Mouse (Mus musculus) forebrain, embryonic 12.5 days (tissue): ENCODE measurements around the gene Vps13d. TPM values are rescaled to one million over a fixed set of nuclear protein-coding genes. Genes with fewer than 3 reads are reported as not detected.

Source experiments
- ATAC-seq: fragments of 200-750 bp; cut with Nextera tagmentation; 2 replicates; pipeline ENCODE4 v1.8.0; 2017; ENCODE audit warnings: moderate TSS enrichment; ENCODE audit not compliant: low FRiP score
- H3K27ac ChIP-seq: fragments of 300-500 bp; sonication (generic); 2 replicates; pipeline ENCODE4 v1.5.1; 2016; ENCODE audit warnings: mild to moderate bottlenecking
- H3K27me3 ChIP-seq: fragments of 300-500 bp; sonication (generic); 2 replicates; pipeline ENCODE4 v1.6.1; 2016; ENCODE audit warnings: mild to moderate bottlenecking
- H3K36me3 ChIP-seq: fragments of 300-500 bp; sonication (generic); replicated peaks from 2 replicates; pipeline ENCODE4 v1.6.1; 2016; ENCODE audit warnings: mild to moderate bottlenecking
- H3K4me1 ChIP-seq: fragments of 300-500 bp; sonication (generic); 2 replicates; pipeline ENCODE4 v1.6.1; 2016
- H3K4me2 ChIP-seq: fragments of 300-500 bp; sonication (generic); 2 replicates; pipeline ENCODE4 v1.6.1; 2016; ENCODE audit warnings: mild to moderate bottlenecking, moderate library complexity
- H3K4me3 ChIP-seq: fragments of 300-500 bp; sonication (generic); replicated peaks from 2 replicates; pipeline ENCODE4 v1.5.1; 2016; ENCODE audit warnings: mild to moderate bottlenecking
- H3K9ac ChIP-seq: fragments of 300-500 bp; sonication (generic); 2 replicates; pipeline ENCODE4 v1.6.1; 2016; ENCODE audit warnings: mild to moderate bottlenecking
- H3K9me3 ChIP-seq: fragments of 300-500 bp; sonication (generic); 2 replicates; pipeline ENCODE4 v1.6.1; 2016
- WGBS: fragments of 180-500 bp; shearing (Covaris S2); methylation state at CpG from one replicate; pipeline ENCODE4 v1.1.7; 2016; 5-methylcytosine and 5-hydroxymethylcytosine counted together
- polyA plus RNA-seq: library from polyadenylated mRNA; unstranded; fragments of >200 nt; fragmentation: Nextera tagmentation; extraction: Ambion mirVana; gene quantifications from 2 replicates; pipeline ENCODE4 v1.2.1, GENCODE M21; 2016

Gene Vps13d
- polyA plus RNA-seq, 1 experiment from 2014 or later = 5.7 TPM

DNA sequence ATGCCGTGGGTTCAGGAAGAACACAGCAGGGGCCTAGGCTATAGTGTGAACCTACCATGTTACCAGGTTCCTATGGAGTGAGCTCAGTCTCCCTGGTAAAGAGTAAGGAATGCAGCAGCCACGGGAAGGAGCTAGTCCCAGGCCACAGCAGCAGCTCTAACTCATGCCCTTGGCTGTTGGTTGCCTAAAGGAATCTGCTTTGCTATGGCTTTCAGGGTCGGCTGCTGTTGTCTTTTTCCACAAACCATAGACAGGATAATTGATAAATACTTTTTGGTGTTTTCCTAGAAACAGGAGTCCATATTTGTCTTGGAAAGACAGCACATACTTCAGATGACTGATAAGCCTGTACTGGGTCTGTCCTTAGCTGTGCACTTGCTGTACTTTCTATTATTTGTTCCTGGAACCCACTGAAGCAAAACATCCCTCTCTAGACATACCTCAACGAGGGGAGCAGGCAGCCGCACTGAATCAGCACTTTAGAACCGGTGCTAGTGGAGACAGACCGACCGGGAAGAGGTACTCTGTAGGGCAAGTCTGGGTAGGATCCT is 210.9 kb downstream of the Vps13d start:
- no peak overlapping the region for H3K9ac ChIP-seq
- no peak overlapping the region for H3K27ac ChIP-seq
- no peak overlapping the region for H3K4me3 ChIP-seq
- H3K9me3 ChIP-seq = no peaks in the 10 kb centered on the region
- WGBS = 84% methylated on average over 8 of the region's 8 CpGs
- 0 out of 2 replicates have a peak, but pooled peaks cover 4% of the 10 kb centered on the region for H3K36me3 ChIP-seq
- 0 out of 2 replicates have a peak, but pooled peaks cover 3% of the 10 kb centered on the region for H3K4me1 ChIP-seq
- no peaks in the 10 kb centered on the region for H3K27me3 ChIP-seq
- no peak for ATAC-seq
- no peak overlapping the region for H3K4me2 ChIP-seq

GRCm38 (mm10) chr4:144983228-144983744 is 211.5 kb downstream of the Vps13d start:
- no peak overlapping the region for H3K27ac ChIP-seq
- H3K4me1 ChIP-seq = no peaks in the 10 kb centered on the region
- 0 out of 2 replicates have a peak, but pooled peaks cover 4% of the 10 kb centered on the region for H3K36me3 ChIP-seq
- 93% methylated on average over 8 of the region's 8 CpGs for WGBS
- no peaks in the 10 kb centered on the region for H3K9me3 ChIP-seq
- H3K9ac ChIP-seq = no peak overlapping the region
- H3K27me3 ChIP-seq = no peaks in the 10 kb centered on the region
- no peak overlapping the region for H3K4me3 ChIP-seq
- ATAC-seq = no peak
- no peak overlapping the region for H3K4me2 ChIP-seq

GRCm38 (mm10) chr4:144980811-144981551 is 213.8 kb downstream of the Vps13d start:
- no peak overlapping the region for H3K9ac ChIP-seq
- H3K27ac ChIP-seq = no peak overlapping the region
- H3K4me1 ChIP-seq = no peaks in the 10 kb centered on the region
- H3K27me3 ChIP-seq = no peaks in the 10 kb centered on the region
- WGBS = 74% methylated on average over 8 of the region's 8 CpGs
- H3K4me2 ChIP-seq = no peak overlapping the region
- no peak overlapping the region for H3K4me3 ChIP-seq
- H3K9me3 ChIP-seq = no peaks in the 10 kb centered on the region
- ATAC-seq = no peak
- 0 out of 2 replicates have a peak, but pooled peaks cover 4% of the 10 kb centered on the region for H3K36me3 ChIP-seq

DNA sequence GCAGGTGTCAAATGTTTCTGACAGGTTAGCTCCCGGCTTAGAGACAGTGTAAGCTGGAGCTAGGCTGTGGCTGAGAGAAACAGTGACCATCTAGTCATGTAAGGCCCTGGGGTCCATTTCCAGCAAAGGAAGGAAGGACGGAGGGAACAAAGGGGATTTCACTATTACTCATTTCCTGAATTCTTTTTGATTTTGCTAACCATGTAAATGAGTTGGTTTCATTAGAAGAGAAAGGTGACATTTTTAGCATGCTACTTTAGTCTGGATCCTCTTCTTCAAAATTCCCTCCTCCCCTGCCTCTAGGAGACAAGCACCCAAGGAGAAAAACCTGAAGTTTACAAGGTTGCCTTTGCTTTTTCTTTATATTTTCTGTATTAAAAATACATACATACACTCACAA is 214.7 kb downstream of the Vps13d start:
- 89% methylated on average over 2 of the region's 2 CpGs for WGBS
- Histone ChIP-seq H3K36me3 (0 out of 2 replicates have a peak, but pooled peaks cover 4% of the 10 kb centered on the region), H3K4me1 (no peaks in the 10 kb centered on the region), H3K9ac (no peak overlapping the region), H3K4me2 (no peak overlapping the region), H3K27me3 (no peaks in the 10 kb centered on the region), H3K4me3 (no peak overlapping the region), H3K9me3 (no peaks in the 10 kb centered on the region), H3K27ac (no peak overlapping the region)
- no peak for ATAC-seq

GRCm38 (mm10) chr4:144978039-144978438 is 216.8 kb downstream of the Vps13d start:
- H3K36me3 ChIP-seq = 0 out of 2 replicates have a peak, but pooled peaks cover 2% of the 10 kb centered on the region
- no peaks in the 10 kb centered on the region for H3K9me3 ChIP-seq
- no peaks in the 10 kb centered on the region for H3K4me1 ChIP-seq
- 85% methylated on average over 6 of the region's 6 CpGs for WGBS
- H3K4me3 ChIP-seq = no peak overlapping the region
- no peak overlapping the region for H3K27ac ChIP-seq
- H3K4me2 ChIP-seq = no peak overlapping the region
- H3K9ac ChIP-seq = no peak overlapping the region
- no peak for ATAC-seq
- no peaks in the 10 kb centered on the region for H3K27me3 ChIP-seq

DNA sequence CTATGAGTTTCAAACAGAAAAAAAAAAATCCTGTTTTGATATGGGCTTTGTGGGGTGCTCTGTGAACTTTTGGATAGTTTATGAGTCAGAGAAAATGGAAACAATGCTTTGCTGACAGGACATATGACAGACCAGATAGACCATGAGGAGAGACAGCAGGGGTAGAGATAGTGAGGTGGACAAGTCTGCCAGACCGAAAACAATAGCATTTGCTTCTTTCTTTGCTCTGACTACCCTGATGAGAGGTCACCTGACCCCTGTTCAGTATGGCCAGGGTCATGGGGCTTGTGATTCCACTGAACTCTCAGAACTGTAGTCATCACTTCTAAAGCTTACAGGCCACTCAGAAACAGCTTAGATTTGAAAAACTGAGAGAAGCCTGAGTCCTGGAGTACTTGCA is 217.7 kb downstream of the Vps13d start:
- H3K4me1 ChIP-seq = no peaks in the 10 kb centered on the region
- H3K9me3 ChIP-seq = no peaks in the 10 kb centered on the region
- H3K4me3 ChIP-seq = no peak overlapping the region
- no peaks in the 10 kb centered on the region for H3K36me3 ChIP-seq
- 73% methylated on average over 1 of the region's 1 CpGs for WGBS
- no peak for ATAC-seq
- no peak overlapping the region for H3K27ac ChIP-seq
- no peak overlapping the region for H3K9ac ChIP-seq
- H3K27me3 ChIP-seq = no peaks in the 10 kb centered on the region
- no peak overlapping the region for H3K4me2 ChIP-seq

- WGBS = 38% methylated on average over 2 of the region's 2 CpGs
- Histone ChIP-seq H3K4me2 (no peak overlapping the region), H3K36me3 (no peaks in the 10 kb centered on the region), H3K4me1 (no peaks in the 10 kb centered on the region), H3K4me3 (no peak overlapping the region), H3K9ac (no peak overlapping the region), H3K27me3 (no peaks in the 10 kb centered on the region), H3K9me3 (no peaks in the 10 kb centered on the region), H3K27ac (no peak overlapping the region)
- ATAC-seq = no peak
These were observed 219.3 kb downstream of the Vps13d start for GRCm38 (mm10) chr4:144975505-144975904.

DNA sequence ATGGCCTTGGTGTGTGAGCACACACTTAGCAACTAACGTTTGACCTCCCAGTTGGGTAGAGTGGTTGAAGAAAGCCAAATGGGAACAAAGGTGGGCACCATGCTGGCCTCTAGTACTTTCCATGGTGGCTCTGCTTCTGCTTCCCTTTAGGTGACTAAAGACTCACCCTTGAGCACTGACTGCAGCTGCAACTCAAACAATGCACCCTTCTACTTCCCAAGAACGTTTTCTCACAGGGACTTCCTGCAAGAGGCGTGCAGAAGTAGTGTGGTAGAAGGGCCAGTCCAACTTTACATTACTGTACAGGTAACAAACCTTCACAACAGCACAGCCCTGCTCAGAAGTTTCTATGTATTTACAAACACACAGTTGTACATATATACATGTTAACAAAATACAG is 220.3 kb downstream of the Vps13d start:
- Histone ChIP-seq H3K27ac (no peak overlapping the region), H3K4me1 (no peaks in the 10 kb centered on the region), H3K4me2 (no peak overlapping the region), H3K27me3 (no peaks in the 10 kb centered on the region), H3K9me3 (no peaks in the 10 kb centered on the region), H3K9ac (no peak overlapping the region), H3K36me3 (no peaks in the 10 kb centered on the region), H3K4me3 (no peak overlapping the region)
- 87% methylated on average over 3 of the region's 3 CpGs for WGBS
- no peak for ATAC-seq

DNA sequence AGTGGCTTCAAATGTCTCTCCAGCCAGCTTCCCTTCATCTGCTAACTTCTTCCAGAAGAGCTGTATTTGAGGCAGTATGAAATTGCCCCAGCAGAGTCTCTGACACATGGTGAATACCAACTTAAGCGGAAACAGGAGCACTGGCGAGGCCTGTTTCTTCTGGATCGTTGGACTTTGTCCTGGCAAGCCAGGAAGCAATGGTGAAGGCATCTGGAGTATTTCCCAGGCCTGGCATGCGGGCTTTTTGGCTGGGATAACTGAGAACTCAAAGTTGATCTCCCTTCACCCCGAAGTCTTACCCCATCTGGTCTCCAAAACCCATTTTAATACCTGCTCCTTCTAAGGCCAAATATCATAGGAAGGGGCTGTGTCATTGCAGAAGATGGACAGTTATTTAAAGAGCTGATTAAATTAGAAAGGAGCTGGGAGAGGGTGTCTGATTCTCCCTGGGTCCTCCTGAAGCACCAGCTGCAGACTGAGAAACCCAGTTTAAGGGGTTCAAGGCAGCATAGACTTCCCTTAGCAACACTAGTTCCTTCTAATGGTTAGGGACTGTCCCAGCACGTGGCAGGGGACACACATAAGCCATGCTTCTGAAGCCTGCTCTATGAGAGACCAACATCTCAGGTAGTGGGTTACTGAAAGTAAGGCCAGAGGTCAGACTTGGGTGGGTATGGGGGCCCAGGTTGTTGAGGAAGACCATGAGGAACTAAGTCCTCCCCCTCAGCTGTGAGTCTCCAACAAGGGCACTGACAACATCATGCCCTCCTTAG is 221.7 kb downstream of the Vps13d start:
- Histone ChIP-seq H3K27ac (no peak overlapping the region), H3K36me3 (no peaks in the 10 kb centered on the region), H3K27me3 (no peaks in the 10 kb centered on the region), H3K9ac (no peak overlapping the region), H3K4me1 (no peaks in the 10 kb centered on the region), H3K9me3 (no peaks in the 10 kb centered on the region), H3K4me2 (no peak overlapping the region), H3K4me3 (no peak overlapping the region)
- 85% methylated on average over 6 of the region's 6 CpGs for WGBS
- no peak for ATAC-seq

GRCm38 (mm10) chr4:144971048-144971447 is 223.8 kb downstream of the Vps13d start:
- H3K27me3 ChIP-seq = no peaks in the 10 kb centered on the region
- no peak overlapping the region for H3K9ac ChIP-seq
- WGBS = 95% methylated on average over 2 of the region's 2 CpGs
- no peak for ATAC-seq
- H3K36me3 ChIP-seq = no peaks in the 10 kb centered on the region
- no peak overlapping the region for H3K4me3 ChIP-seq
- no peaks in the 10 kb centered on the region for H3K9me3 ChIP-seq
- no peak overlapping the region for H3K4me2 ChIP-seq
- no peaks in the 10 kb centered on the region for H3K4me1 ChIP-seq
- H3K27ac ChIP-seq = no peak overlapping the region

DNA sequence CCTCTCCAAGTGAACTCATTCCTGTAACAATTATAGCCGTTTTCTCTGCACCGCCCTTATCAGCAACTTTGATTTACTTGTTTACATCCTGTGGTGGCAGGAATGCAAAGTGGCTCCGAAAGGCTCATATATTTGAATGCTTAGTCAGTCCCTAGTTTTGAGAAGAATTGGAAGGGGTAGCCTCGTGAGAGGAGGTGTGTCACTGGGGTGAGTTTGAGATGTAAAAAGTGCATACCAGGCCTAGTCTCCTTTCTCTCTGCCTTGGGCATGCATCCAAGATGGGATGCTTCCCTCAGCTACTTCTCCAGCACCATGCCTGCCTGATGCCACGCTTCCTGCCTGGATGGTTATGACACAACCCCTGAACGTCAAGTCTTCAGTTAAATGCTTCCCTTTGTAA is 225.8 kb downstream of the Vps13d start:
- H3K9ac ChIP-seq = no peak overlapping the region
- H3K27ac ChIP-seq = no peak overlapping the region
- no peaks in the 10 kb centered on the region for H3K27me3 ChIP-seq
- no peak for ATAC-seq
- no peak overlapping the region for H3K4me2 ChIP-seq
- no peaks in the 10 kb centered on the region for H3K9me3 ChIP-seq
- no peak overlapping the region for H3K4me3 ChIP-seq
- H3K4me1 ChIP-seq = no peaks in the 10 kb centered on the region
- H3K36me3 ChIP-seq = no peaks in the 10 kb centered on the region
- 80% methylated on average over 6 of the region's 6 CpGs for WGBS

- Histone ChIP-seq H3K4me3 (no peak overlapping the region), H3K4me1 (no peaks in the 10 kb centered on the region), H3K9ac (no peak overlapping the region), H3K27ac (no peak overlapping the region), H3K27me3 (no peaks in the 10 kb centered on the region), H3K4me2 (no peak overlapping the region), H3K9me3 (no peaks in the 10 kb centered on the region), H3K36me3 (no peaks in the 10 kb centered on the region)
- WGBS = 95% methylated on average over 3 of the region's 3 CpGs
- no peak for ATAC-seq
These were observed 226.4 kb downstream of the Vps13d start for GRCm38 (mm10) chr4:144968371-144968770.
